Mouse (Mus musculus): ENCODE results near the gene Sval3. TPM values are rescaled to one million over a fixed set of nuclear protein-coding genes. Genes with fewer than 3 reads are reported as not detected.

Sval3 gene
- polyA plus RNA-seq (2015; fragmentation: Nextera tagmentation; extraction: Ambion mirVana) = not detected in 2 replicates

GRCm38 (mm10) chr6:41967840-41968239 lies at the start of gene Sval3:
TSS of gene Sval3 (plus strand) at chr6:41968140.

GRCm38 (mm10) chr6:41951330-41951729 lies 16.6 kb upstream of the Sval3 start, which contains the start of gene Sval1:
TSS of gene Sval1 (plus strand) at chr6:41951630.

Other genes starting within 250 kb of the Sval3 start
- not detected in 2 replicates for gene Olfr459, start 193.0 kb upstream of the Sval3 start, polyA plus RNA-seq (2015; fragmentation: Nextera tagmentation; extraction: Ambion mirVana)
- not detected in 2 replicates for gene Pip, start 120.6 kb upstream of the Sval3 start, polyA plus RNA-seq (2015; fragmentation: Nextera tagmentation; extraction: Ambion mirVana)
- gene Sval2, start 115.2 kb upstream of the Sval3 start, polyA plus RNA-seq (2015; fragmentation: Nextera tagmentation; extraction: Ambion mirVana) = not detected in 2 replicates
- gene Sval1, start 16.5 kb upstream of the Sval3 start, polyA plus RNA-seq (2015; fragmentation: Nextera tagmentation; extraction: Ambion mirVana) = not detected in 2 replicates
- gene Sva, start 70.3 kb downstream of the Sval3 start, polyA plus RNA-seq (2015; fragmentation: Nextera tagmentation; extraction: Ambion mirVana) = not detected in 2 replicates
- gene Tas2r139, start 172.8 kb downstream of the Sval3 start, polyA plus RNA-seq (2015; fragmentation: Nextera tagmentation; extraction: Ambion mirVana) = not detected in 2 replicates
- not detected in 2 replicates for gene Tas2r144, start 247.2 kb downstream of the Sval3 start, polyA plus RNA-seq (2015; fragmentation: Nextera tagmentation; extraction: Ambion mirVana)